Mouse (Mus musculus) MEL-GATA-1-ER (cell line): ENCODE measurements around the gene Pgap2.

Experiments used
- DNase-seq: peaks from one replicate; pipeline ENCODE4 v3.0.0-alpha.2; 2012; ENCODE audit warnings: low read depth; ENCODE audit errors: extremely low read depth

Pgap2 gene

DNA sequence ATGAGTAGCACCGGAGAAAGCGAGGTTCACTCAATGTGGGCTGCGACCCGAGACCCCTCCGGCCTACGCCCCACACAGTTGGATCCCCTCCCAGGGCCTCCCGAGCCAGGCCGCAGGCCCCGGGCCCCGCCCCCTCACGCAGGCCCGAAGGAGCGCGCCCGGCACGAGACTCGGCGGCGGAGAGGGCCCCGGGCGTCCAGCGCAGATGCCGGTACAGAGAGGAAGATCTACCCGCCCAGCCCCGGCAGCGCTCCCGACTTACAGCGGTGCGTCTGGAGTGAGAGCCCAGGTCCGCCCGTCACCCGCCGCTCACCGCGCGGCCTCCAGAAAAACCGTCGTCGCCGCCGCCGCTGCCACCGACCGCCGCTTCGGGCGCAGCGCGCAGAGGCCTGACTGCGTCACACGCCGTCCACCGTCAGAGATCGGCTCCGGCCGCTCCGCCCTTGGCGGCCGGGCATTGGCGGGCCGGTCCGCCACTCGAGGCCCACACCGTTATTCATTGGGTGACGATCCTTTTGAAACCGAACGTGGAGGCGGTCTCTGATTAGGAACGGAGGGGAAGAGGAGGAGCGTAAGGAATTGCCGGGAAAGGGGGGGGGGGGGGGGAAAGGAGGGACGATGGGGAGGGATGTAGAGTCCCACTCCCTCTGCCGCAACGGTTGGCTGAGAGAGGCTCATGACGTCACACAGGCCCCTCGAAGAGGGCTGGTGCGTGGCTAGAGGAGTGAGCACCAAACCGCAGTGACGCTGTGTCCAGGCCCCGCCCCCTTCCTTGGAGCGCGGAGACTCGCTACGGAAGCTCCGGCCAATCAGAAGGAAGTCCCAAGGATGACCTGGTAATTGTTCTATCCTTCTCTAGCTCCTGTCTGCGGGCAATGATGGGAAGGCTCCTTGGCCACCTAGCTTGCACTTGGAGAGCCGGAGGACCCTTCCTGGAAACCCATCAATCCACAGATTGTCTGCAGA is at the start of gene Pgap2, which contains the start of gene Nup98:
Gene Pgap2 (plus strand): TSS at position 453 of the 966 bp plus-strand sequence.
Gene Nup98 (minus strand): TSS at position 421 of the 966 bp plus-strand sequence.
- DNase-seq, result peak; percentile 98

DNA sequence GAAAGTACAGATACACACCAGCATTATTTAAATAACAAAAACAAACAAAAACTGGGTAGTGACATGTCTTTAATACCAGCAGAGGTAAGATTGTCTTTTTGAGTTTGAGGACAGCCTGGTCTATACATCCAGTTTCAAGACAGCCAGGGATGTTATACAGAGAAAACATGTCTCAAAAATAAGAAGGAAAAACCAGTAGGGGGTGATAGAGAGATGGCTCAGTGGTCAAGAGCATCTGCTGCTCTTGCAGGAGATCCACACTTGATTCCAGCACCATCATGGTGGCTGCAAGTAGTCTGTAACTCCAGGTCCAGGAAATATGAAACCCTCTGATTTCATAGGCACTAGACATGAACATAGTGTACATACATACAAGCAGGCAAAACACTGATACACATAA is 39.7 kb upstream of the Pgap2 start:
- DNase-seq, result peak; percentile 20

GRCm38 (mm10) chr7:102183849-102184248 is 26.2 kb upstream of the Pgap2 start:
- DNase-seq, result no peak

DNA sequence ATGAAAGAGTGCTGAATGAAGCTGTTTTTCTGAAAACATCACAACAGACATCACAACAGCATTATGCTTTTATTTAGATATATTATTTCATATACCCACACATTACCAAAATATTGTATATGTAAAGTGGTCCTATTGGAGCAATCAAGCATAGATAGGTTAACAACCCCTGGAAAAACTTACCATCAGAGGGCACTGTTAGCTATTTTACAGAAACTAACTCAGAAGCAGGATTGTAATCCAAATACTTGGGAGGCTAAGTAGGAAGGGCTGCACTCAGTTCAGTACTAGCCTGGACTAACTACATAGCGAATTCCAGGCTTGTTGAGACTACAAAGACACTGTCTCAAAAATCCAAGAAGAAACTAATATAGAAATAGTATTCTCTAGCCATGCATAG is 17.7 kb upstream of the Pgap2 start:
- no peak for DNase-seq

GRCm38 (mm10) chr7:102200576-102200975 is 9.4 kb upstream of the Pgap2 start:
- no peak for DNase-seq

GRCm38 (mm10) chr7:102200996-102201785 is 8.8 kb upstream of the Pgap2 start:
- no peak for DNase-seq

- no peak for DNase-seq
Measured at GRCm38 (mm10) chr7:102204296-102204857, 5.6 kb upstream of the Pgap2 start.

DNA sequence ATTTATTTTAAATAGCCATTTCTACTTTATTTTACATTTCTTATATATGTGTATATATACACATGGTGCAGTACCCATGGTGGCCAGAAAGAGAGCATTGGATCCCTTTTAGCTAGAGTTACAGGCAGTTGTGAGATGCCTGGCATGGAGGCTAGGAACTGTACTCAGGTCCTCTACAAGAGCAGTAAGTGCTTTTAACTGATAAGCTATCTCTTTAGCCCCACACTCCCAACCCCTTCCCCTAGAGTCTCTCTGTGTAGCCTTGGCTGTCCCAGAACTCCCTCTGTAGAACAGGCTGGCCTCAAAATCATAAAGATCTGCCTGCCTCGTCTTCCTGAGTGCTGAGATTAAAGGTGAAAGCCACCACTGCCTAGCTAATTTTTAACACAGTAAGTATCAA is 4.4 kb upstream of the Pgap2 start:
- peak; percentile 77 for DNase-seq

DNA sequence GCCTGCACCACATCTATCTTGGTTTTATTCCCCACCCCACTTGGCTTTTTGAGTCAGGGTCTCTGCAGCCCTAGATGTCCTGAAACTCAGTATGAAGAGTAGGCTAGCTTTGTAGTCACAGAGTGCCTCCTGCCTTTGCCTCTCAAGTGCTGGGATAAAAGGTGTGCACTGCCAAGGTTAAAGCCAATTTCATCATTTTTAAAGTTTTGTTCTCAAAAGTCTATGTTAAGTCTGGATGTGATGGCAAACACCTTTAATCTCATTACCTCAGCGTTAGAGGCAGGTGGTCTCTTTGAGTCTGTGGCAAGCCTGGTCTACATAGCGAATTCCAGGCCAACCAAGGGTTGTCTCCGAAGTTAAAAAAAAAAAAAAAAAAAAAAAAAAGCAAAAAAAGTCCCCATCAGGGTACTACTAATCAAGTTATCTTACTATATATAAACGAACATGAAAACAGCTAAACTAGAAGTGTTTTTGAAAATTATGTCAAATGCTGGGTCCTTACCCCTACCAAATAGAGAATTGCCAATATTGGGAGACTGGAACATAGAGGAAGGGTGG is 1.1 kb upstream of the Pgap2 start:
- no peak for DNase-seq

- DNase-seq, result no peak
Measured at GRCm38 (mm10) chr7:102211071-102211470, 1.1 kb downstream of the Pgap2 start.

DNA sequence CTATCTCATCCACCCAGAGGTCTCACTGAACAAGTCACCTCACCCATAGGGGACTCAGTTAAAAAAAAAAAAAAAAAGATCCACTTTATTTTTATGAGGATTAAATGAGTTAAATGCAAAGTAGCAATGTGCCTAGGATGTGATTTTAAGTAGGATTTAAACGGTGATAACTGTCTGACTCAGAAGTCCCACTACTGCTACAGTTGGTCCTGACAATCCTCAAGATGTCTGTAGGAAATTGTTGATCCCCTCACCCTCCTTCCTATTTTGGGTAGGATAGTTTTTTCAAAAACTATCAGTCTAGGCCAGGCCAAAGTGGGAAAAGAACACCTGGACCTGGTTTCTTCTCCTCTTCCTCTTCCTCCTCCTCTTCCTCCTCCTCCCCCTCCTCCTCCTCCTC is 11.9 kb downstream of the Pgap2 start:
- DNase-seq, result no peak

DNA sequence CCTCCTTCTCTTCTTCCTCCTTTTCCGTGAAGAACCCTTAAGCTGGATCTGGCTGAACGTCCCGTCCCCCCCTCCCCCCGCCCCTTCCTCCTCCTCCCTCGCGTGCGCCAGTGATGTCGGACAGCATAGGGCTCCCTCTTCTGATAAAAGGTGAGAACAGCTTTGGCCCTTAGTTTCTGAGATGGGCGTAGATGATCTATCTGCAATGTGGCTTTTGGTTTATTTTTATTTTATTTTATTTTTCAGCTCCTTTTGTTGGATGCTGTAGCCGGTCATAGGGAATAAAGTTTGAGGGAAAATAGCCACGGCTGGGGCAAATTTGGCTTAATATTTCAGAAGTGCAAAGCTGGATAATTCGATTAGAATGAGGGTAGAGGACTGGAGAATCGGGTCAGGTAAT is 12.3 kb downstream of the Pgap2 start:
- DNase-seq, result no peak

DNA sequence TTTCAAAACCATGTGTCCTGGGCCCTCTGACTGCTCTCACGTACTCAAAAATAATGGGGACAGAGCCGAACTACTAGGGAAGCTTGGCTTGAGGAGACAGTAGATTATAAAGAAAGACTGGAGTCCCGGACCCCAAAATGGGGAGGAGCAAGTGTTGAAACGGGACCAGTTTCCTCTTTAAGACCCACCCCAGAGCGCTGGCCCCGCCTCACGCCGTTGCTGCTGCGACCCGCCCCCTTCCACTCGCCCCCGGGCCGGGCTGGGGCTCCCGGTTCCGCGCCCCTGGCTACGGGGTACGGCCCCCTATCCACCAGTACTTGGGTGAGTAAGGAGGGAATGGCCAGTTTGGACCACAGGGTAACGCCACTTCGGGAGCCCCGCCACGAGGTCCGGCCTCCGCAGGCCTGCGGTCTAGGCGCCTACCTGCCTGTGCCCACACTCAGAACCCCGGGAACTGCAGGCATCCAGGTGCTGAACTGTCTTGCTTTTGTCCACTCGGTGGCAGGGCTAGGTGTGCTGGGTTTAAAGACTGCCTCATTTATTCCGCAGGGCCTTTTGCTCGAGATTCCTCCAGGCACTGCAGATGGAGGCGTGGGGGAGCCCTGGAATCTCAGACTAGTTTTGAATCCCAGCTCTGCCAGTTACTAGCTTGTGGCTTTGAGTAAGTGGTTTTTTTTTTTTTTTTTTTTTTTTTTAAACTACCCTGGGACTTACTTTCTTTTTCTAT is 13.0 kb downstream of the Pgap2 start:
- DNase-seq, result no peak

- no peak for DNase-seq
Measured at GRCm38 (mm10) chr7:102223883-102224738, 14.1 kb downstream of the Pgap2 start.

DNA sequence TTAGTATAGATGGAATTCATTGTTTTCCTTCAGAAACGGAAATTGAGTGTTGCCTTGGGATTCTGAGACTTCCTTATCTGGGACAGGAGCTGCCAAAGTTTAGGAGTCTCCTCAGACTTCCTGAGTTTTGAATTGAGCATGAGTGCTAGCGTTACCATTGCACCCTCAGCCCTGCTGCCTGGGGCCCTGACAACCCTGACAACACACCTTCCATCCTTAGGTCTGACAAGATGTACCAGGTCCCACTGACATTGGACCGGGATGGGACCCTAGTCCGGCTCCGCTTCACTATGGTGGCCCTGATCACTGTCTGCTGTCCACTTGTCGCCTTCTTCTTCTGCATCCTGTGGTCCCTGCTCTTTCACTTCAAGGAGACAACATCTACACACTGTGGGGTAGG is 16.0 kb downstream of the Pgap2 start:
- DNase-seq, result no peak

DNA sequence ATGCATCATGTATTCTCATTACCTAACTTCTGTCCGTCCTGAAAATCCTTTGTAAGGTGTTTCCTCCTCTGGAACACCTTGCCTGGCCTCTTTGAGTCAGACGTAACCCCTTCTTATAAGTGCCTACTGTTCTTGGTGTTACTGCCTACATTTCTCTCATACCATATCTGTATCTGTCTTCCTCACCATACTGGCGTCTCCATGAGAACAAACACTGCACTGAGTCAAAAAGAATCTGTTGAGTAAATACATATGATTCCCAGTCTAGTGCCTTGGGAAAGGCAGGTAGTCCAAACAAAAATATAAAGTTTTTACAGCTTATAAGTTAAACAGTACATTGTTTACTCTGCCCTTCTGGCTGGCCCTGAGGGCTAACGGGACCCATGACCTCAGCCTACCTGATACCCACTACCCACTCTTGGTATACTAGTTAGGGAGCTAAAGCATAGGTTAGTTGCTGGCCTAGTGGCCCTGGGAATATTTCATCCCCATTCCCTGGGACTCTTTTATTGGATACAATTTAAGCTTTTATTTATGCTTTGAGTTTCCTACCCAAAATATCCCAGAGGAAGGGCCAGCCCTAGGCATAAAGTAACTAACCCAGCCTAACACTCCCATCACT is 18.2 kb downstream of the Pgap2 start:
- DNase-seq, result no peak

DNA sequence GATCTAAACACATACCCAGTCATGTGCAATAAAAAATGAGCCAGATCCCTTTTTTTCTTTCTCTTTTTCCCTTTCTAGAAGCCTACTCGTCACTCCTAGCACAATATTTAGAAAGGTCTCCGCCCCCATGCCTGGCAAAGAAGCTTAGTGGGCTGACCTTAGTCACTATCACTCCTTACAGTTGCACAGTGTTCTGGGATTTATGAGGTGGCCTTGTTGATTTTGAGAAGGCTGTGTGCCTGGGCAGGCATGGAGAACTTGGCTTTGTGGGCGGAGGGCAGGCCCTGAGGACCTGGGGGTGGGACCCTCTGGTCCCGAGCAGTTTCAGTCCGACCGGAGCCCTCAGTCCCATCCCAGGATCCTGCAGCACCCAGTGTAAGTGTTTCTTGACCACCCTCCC is 19.8 kb downstream of the Pgap2 start:
- no peak for DNase-seq

GRCm38 (mm10) chr7:102233059-102233458 is 23.1 kb downstream of the Pgap2 start:
- no peak for DNase-seq

DNA sequence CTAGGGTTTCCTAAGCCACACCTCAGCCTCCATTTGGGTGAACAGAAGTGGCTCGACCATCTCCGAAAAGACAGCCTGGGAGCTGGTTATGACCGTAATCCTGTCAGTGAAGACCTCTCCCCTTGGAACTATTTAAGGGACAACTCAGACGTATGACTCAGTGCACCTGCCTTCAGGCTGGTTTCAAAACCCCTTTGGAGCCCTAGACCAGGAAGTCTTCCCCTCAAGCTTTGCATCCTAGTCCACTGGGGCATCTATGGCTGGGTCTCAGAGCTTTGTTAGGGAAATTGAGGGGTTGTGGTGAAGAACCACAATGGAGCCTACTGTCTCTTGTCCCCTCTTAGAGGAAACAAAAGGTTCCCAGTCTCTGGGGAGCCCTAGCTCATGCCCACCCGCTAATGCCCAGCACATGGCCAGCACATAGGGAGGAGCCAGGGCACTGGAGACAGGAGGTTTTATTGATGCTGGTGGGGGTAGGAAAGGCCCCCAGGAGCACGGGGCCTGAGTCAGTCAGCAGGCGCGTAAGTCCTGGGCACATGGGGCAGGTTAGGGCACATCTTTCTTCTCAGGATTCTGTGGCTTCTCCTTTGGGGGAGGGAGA is 28.8 kb downstream of the Pgap2 start:
- DNase-seq, result no peak
